Mouse (Mus musculus): Measurements from ENCODE around the gene Rbbp8nl.

Gene Rbbp8nl

GRCm38 (mm10) chr2:180289440-180290108 lies at the start of gene Rbbp8nl:
Gene Rbbp8nl (minus strand): TSS chr2:180289879.
- DNase-seq (ENCODE audit: low spot score in 2 of 2): no peak

- DNase-seq (ENCODE audit: low spot score in 2 of 2): no peak
Measured at GRCm38 (mm10) chr2:180334551-180334986, 44.9 kb upstream of the Rbbp8nl start, which contains the start of gene Gata5. Gene Gata5 (minus strand): TSS chr2:180334699.

- DNase-seq (ENCODE audit: low spot score in 2 of 2): no peak
Measured at GRCm38 (mm10) chr2:180333778-180334550, 44.3 kb upstream of the Rbbp8nl start.

GRCm38 (mm10) chr2:180329466-180329865 lies 39.8 kb upstream of the Rbbp8nl start:
- no peak for DNase-seq (ENCODE audit: low spot score in 2 of 2)

GRCm38 (mm10) chr2:180322674-180323355 lies 33.1 kb upstream of the Rbbp8nl start:
- DNase-seq (ENCODE audit: low spot score in 2 of 2): no peak

- no peak for DNase-seq (ENCODE audit: low spot score in 2 of 2)
Measured at GRCm38 (mm10) chr2:180320216-180320615, 30.5 kb upstream of the Rbbp8nl start.

- no peak for DNase-seq (ENCODE audit: low spot score in 2 of 2)
Measured at GRCm38 (mm10) chr2:180317591-180317990, 27.9 kb upstream of the Rbbp8nl start.

GRCm38 (mm10) chr2:180314292-180314691 lies 24.6 kb upstream of the Rbbp8nl start:
- DNase-seq (ENCODE audit: low spot score in 2 of 2): no peak

- DNase-seq (ENCODE audit: low spot score in 2 of 2): no peak
Measured at GRCm38 (mm10) chr2:180311147-180311546, 21.5 kb upstream of the Rbbp8nl start.

GRCm38 (mm10) chr2:180307680-180308079 lies 18.0 kb upstream of the Rbbp8nl start:
- no peak for DNase-seq (ENCODE audit: low spot score in 2 of 2)

- no peak for DNase-seq (ENCODE audit: low spot score in 2 of 2)
Measured at GRCm38 (mm10) chr2:180306423-180307168, 16.9 kb upstream of the Rbbp8nl start.

GRCm38 (mm10) chr2:180306009-180306408 lies 16.3 kb upstream of the Rbbp8nl start:
- DNase-seq (ENCODE audit: low spot score in 2 of 2): no peak

GRCm38 (mm10) chr2:180305490-180305889 lies 15.8 kb upstream of the Rbbp8nl start:
- peak in 1 of 2 experiments; percentile 4 for DNase-seq (ENCODE audit: low spot score in 2 of 2)

- DNase-seq (ENCODE audit: low spot score in 2 of 2): no peak
Measured at GRCm38 (mm10) chr2:180304554-180304953, 14.9 kb upstream of the Rbbp8nl start.

GRCm38 (mm10) chr2:180303468-180303867 lies 13.8 kb upstream of the Rbbp8nl start:
- no peak for DNase-seq (ENCODE audit: low spot score in 2 of 2)

GRCm38 (mm10) chr2:180302201-180302600 lies 12.5 kb upstream of the Rbbp8nl start:
- DNase-seq (ENCODE audit: low spot score in 2 of 2): no peak

- DNase-seq (ENCODE audit: low spot score in 2 of 2): no peak
Measured at GRCm38 (mm10) chr2:180300771-180301170, 11.1 kb upstream of the Rbbp8nl start.

- no peak for DNase-seq (ENCODE audit: low spot score in 2 of 2)
Measured at GRCm38 (mm10) chr2:180300252-180300651, 10.6 kb upstream of the Rbbp8nl start.

- DNase-seq (ENCODE audit: low spot score in 2 of 2): no peak
Measured at GRCm38 (mm10) chr2:180292906-180293305, 3.2 kb upstream of the Rbbp8nl start.

GRCm38 (mm10) chr2:180292026-180292425 lies 2.3 kb upstream of the Rbbp8nl start:
- no peak for DNase-seq (ENCODE audit: low spot score in 2 of 2)

GRCm38 (mm10) chr2:180291566-180291965 lies 1.9 kb upstream of the Rbbp8nl start:
- DNase-seq (ENCODE audit: low spot score in 2 of 2): no peak

- DNase-seq (ENCODE audit: low spot score in 2 of 2): no peak
Measured at GRCm38 (mm10) chr2:180290503-180290902, 824 bp upstream of the Rbbp8nl start.
